Comparison of ENCODE assay signal across 46 mouse cellular contexts in genomic region chr2:24152861-24153260, GRCm38 (mm10). TPM values are rescaled to one million over a fixed set of nuclear protein-coding genes. Genes with fewer than 3 reads are reported as not detected.
"Had no signal": no experiment of that assay in that cellular context is flagged by ENCODE, and none has a peak within 500 bp of the region (broad histone marks: within the 10 kb centered on the region; RNA-seq: fewer than 3 reads in every experiment).

Gene Il1f8 (plus strand): TSS chr2:24153161.

- H3K9me3 ChIP-seq: limb, embryonic 10.5 days; limb, embryonic 12.5 days; limb, embryonic 13.5 days; limb, embryonic 15.5 days; liver, embryonic 12.5 days; liver, embryonic 13.5 days; liver, embryonic 15.5 days; lung, embryonic 15.5 days; megakaryocyte, embryonic 14.5 days; midbrain, embryonic 10.5 days; midbrain, embryonic 12.5 days; midbrain, embryonic 13.5 days; midbrain, embryonic 15.5 days; neural tube, embryonic 12.5 days had no signal

- H3K27me3 ChIP-seq: limb, embryonic 12.5 days; limb, embryonic 13.5 days; limb, embryonic 15.5 days; liver, embryonic 12.5 days; liver, embryonic 13.5 days; liver, embryonic 15.5 days; lung, embryonic 15.5 days; megakaryocyte, embryonic 14.5 days; midbrain, embryonic 12.5 days; midbrain, embryonic 13.5 days; midbrain, embryonic 15.5 days; neural tube, embryonic 12.5 days had no signal

- DNase-seq: left cerebral cortex, postnatal 4 days; liver; liver, embryonic 13.5 days; liver, postnatal 0 days; lung, adult 18-20 months; lung, adult 2 months; lung, embryonic 14.5 days; lung, postnatal 10 days; lung, postnatal 14 days; lung, postnatal 36 days; lung, postnatal 4 days; midbrain, embryonic 14.5 days had no signal

- ATAC-seq: liver, embryonic 12.5 days; liver, postnatal 0 days; lung, postnatal 0 days; midbrain, embryonic 13.5 days; midbrain, embryonic 15.5 days; midbrain, embryonic 16.5 days had no signal

- H3K4me1 ChIP-seq: limb, embryonic 10.5 days; limb, embryonic 12.5 days; limb, embryonic 13.5 days; limb, embryonic 15.5 days; liver, embryonic 12.5 days; liver, embryonic 13.5 days; liver, embryonic 15.5 days; lung, embryonic 15.5 days; megakaryocyte, embryonic 14.5 days; midbrain, embryonic 10.5 days; midbrain, embryonic 12.5 days; midbrain, embryonic 13.5 days; midbrain, embryonic 15.5 days; neural tube, embryonic 12.5 days had no signal

- H3K27ac ChIP-seq: limb, embryonic 10.5 days; limb, embryonic 12.5 days; limb, embryonic 13.5 days; limb, embryonic 15.5 days; liver, embryonic 12.5 days; liver, embryonic 13.5 days; liver, embryonic 14.5 days; liver, embryonic 15.5 days; lung, embryonic 15.5 days; macrophage; midbrain, embryonic 10.5 days; midbrain, embryonic 12.5 days; midbrain, embryonic 13.5 days; midbrain, embryonic 15.5 days; neural tube, embryonic 12.5 days had no signal

- H3K36me3 ChIP-seq: limb, embryonic 10.5 days; limb, embryonic 12.5 days; limb, embryonic 13.5 days; limb, embryonic 15.5 days; liver, embryonic 12.5 days; liver, embryonic 13.5 days; liver, embryonic 15.5 days; lung, embryonic 15.5 days; midbrain, embryonic 10.5 days; midbrain, embryonic 12.5 days; midbrain, embryonic 13.5 days; midbrain, embryonic 15.5 days; neural tube, embryonic 12.5 days had no signal

- H3K4me3 ChIP-seq: limb, embryonic 10.5 days; limb, embryonic 12.5 days; limb, embryonic 13.5 days; limb, embryonic 15.5 days; liver, embryonic 12.5 days; liver, embryonic 13.5 days; liver, embryonic 15.5 days; lung, embryonic 15.5 days; megakaryocyte, embryonic 14.5 days; midbrain, embryonic 10.5 days; midbrain, embryonic 12.5 days; midbrain, embryonic 13.5 days; midbrain, embryonic 15.5 days; myocyte; neural tube, embryonic 12.5 days had no signal

- H3K4me2 ChIP-seq: limb, embryonic 12.5 days; limb, embryonic 13.5 days; limb, embryonic 15.5 days; liver, embryonic 11.5 days; liver, embryonic 12.5 days; liver, embryonic 13.5 days; liver, embryonic 15.5 days; lung, embryonic 14.5 days; lung, embryonic 15.5 days; midbrain, embryonic 11.5 days; midbrain, embryonic 12.5 days; midbrain, embryonic 13.5 days; midbrain, embryonic 15.5 days; neural tube, embryonic 12.5 days had no signal

- H3K9ac ChIP-seq: limb, embryonic 12.5 days; limb, embryonic 13.5 days; limb, embryonic 15.5 days; liver, embryonic 12.5 days; liver, embryonic 13.5 days; liver, embryonic 14.5 days; liver, embryonic 15.5 days; liver, postnatal 0 days; lung, embryonic 14.5 days; lung, embryonic 15.5 days; midbrain, embryonic 12.5 days; midbrain, embryonic 13.5 days; midbrain, embryonic 15.5 days; neural tube, embryonic 12.5 days had no signal

RNA-seq across cellular contexts. Expression of gene Il1f8, which starts in this region (rescaled TPM):
- total RNA-seq: left cerebral cortex, postnatal 10 days; left cerebral cortex, postnatal 14 days; left cerebral cortex, postnatal 25 days; left cerebral cortex, postnatal 36 days; left cerebral cortex, postnatal 4 days; liver, adult 2 months; megakaryocyte progenitor cell, adult 5-6 weeks; megakaryocyte-erythroid progenitor cell, adult 5-6 weeks; midbrain, postnatal 0 days; monocyte, adult 5-6 weeks had no signal
- polyA plus RNA-seq: limb, embryonic 10.5 days; limb, embryonic 11.5 days; limb, embryonic 12.5 days; limb, embryonic 13.5 days; limb, embryonic 14.5 days; liver, adult 2 months; liver, embryonic 11.5 days; liver, embryonic 12.5 days; liver, embryonic 13.5 days; liver, embryonic 14.5 days; liver, embryonic 15.5 days; liver, embryonic 16.5 days; liver, postnatal 0 days; lung, embryonic 14.5 days; lung, embryonic 15.5 days; lung, embryonic 16.5 days; lung, postnatal 0 days; macrophage; midbrain, embryonic 10.5 days; midbrain, embryonic 11.5 days; midbrain, embryonic 12.5 days; midbrain, embryonic 13.5 days; midbrain, embryonic 14.5 days; midbrain, embryonic 15.5 days; midbrain, embryonic 16.5 days; midbrain, postnatal 0 days; myocyte; neural tube, embryonic 11.5 days; neural tube, embryonic 12.5 days had no signal
